Mouse (Mus musculus) stomach, embryonic 16.5 days (tissue): Measurements from ENCODE around the gene Tpp2. TPM values are rescaled to one million over a fixed set of nuclear protein-coding genes. Genes with fewer than 3 reads are reported as not detected.
A peak's percentile ranks its signal among the peaks of the same experiment; 100 is the strongest.
"Not testable (repeated sequence)": the region's sequence is repeated elsewhere in the genome, so short reads cannot be mapped to it uniquely, and the experiment has no call there.

Experiments
- ATAC-seq: fragments of 200-750 bp; cut with Nextera tagmentation; 2 replicates; pipeline ENCODE4 v1.8.0; 2017; ENCODE audit warnings: moderate number of reproducible peaks, moderate TSS enrichment; ENCODE audit not compliant: insufficient read depth, low FRiP score
- H3K27ac ChIP-seq: fragments of 300-500 bp; sonication (generic); 2 replicates; pipeline ENCODE4 v1.5.1; 2014; ENCODE audit warnings: low read length
- H3K27me3 ChIP-seq: fragments of 300-500 bp; sonication (generic); 2 replicates; pipeline ENCODE4 v1.6.1; 2014; ENCODE audit warnings: low read length, control low read depth, mixed read lengths; ENCODE audit not compliant: control insufficient read depth, insufficient read depth
- H3K36me3 ChIP-seq: fragments of 300-500 bp; sonication (generic); 2 replicates; pipeline ENCODE4 v1.6.1; 2014; ENCODE audit warnings: low read length; ENCODE audit not compliant: control insufficient read depth, insufficient read depth
- H3K4me1 ChIP-seq: fragments of 300-500 bp; sonication (generic); 2 replicates; pipeline ENCODE4 v1.6.1; 2014; ENCODE audit warnings: low read length, control low read depth, mixed read lengths; ENCODE audit not compliant: control insufficient read depth, insufficient read depth
- H3K4me2 ChIP-seq: fragments of 300-500 bp; sonication (generic); 2 replicates; pipeline ENCODE4 v1.6.1; 2014; ENCODE audit warnings: low read depth, low read length, mixed read lengths
- H3K4me3 ChIP-seq: fragments of 300-500 bp; sonication (generic); replicated peaks from 2 replicates; pipeline ENCODE4 v1.5.1; 2014; ENCODE audit warnings: mild to moderate bottlenecking, low read length
- H3K9ac ChIP-seq: fragments of 300-500 bp; sonication (generic); 2 replicates; pipeline ENCODE4 v1.6.1; 2014; ENCODE audit warnings: low read length
- H3K9me3 ChIP-seq: fragments of 300-500 bp; sonication (generic); replicated peaks from 2 replicates; pipeline ENCODE4 v1.6.1; 2016; ENCODE audit warnings: low read length, control low read depth; ENCODE audit not compliant: control insufficient read depth
- WGBS: fragments of 180-500 bp; shearing (Covaris S2); extraction: QIAGEN DNeasy Blood & Tissue Kit; methylation state at CpG from one replicate; pipeline ENCODE4 v1.1.7; 2014; 5-methylcytosine and 5-hydroxymethylcytosine counted together
- microRNA-seq: library from miRNA; unstranded; fragments of <30 nt; microRNA quantifications from one replicate; pipeline ENCODE4, GENCODE M21; 2016
- polyA plus RNA-seq: library from polyadenylated mRNA; unstranded; fragments of >200 nt; fragmentation: Nextera tagmentation; extraction: Ambion mirVana; gene quantifications from 2 replicates; pipeline ENCODE4 v1.2.1, GENCODE M21; 2015

The Tpp2 gene
- polyA plus RNA-seq, 1 experiment from 2014 or later, result 56.3 TPM

- ATAC-seq, result peak; percentile 58; the same call in 1 of the 2 replicates
- Histone ChIP-seq H3K4me3 (peak overlapping the region; percentile 59), H3K4me2 (peak overlapping the region; percentile 76), H3K27ac (no peak overlapping the region), H3K9me3 (no peaks in the 10 kb centered on the region), H3K27me3 (no peaks in the 10 kb centered on the region), H3K4me1 (no peaks in the 10 kb centered on the region), H3K9ac (peak overlapping the region; percentile 72), H3K36me3 (no peaks in the 10 kb centered on the region)
- WGBS, result 1% methylated on average over 17 of the region's 17 CpGs
Measured at GRCm38 (mm10) chr1:44041797-44042554, 108.5 kb downstream of the Tpp2 start.

GRCm38 (mm10) chr1:44042555-44042915 is 109.1 kb downstream of the Tpp2 start:
- Histone ChIP-seq H3K9me3 (no peaks in the 10 kb centered on the region), H3K4me2 (peak overlapping the region; percentile 76), H3K36me3 (no peaks in the 10 kb centered on the region), H3K27me3 (no peaks in the 10 kb centered on the region), H3K27ac (no peak overlapping the region), H3K4me3 (peak overlapping the region; percentile 59), H3K4me1 (no peaks in the 10 kb centered on the region), H3K9ac (peak overlapping the region; percentile 72)
- peak; percentile 53; the same call in 1 of the 2 replicates for ATAC-seq
- WGBS, result 3% methylated on average over 6 of the region's 6 CpGs

GRCm38 (mm10) chr1:44045689-44046088 is 112.2 kb downstream of the Tpp2 start:
- 83% methylated on average over 5 of the region's 5 CpGs for WGBS
- H3K4me2 ChIP-seq, H3K9me3 ChIP-seq, H3K4me1 ChIP-seq, H3K27me3 ChIP-seq, H3K36me3 ChIP-seq, H3K9ac ChIP-seq, H3K27ac ChIP-seq, H3K4me3 ChIP-seq, ATAC-seq: not testable (repeated sequence)

- 60% methylated on average over 2 of the region's 2 CpGs for WGBS
- no peak for ATAC-seq
- Histone ChIP-seq H3K27ac (no peak overlapping the region), H3K36me3 (no peaks in the 10 kb centered on the region), H3K27me3 (no peaks in the 10 kb centered on the region), H3K9ac (no peak overlapping the region), H3K4me2 (no peak overlapping the region), H3K4me1 (no peaks in the 10 kb centered on the region), H3K9me3 (no peaks in the 10 kb centered on the region), H3K4me3 (no peak overlapping the region)
Measured at GRCm38 (mm10) chr1:44046556-44046955, 113.1 kb downstream of the Tpp2 start.

Small RNA genes lying within 50 kb of the gene (microRNA-seq; reads per million reads assigned to microRNA genes)
- not detected for gene Gm24180

Other genes starting within 250 kb of the Tpp2 start
- 7.7 and 9.9 TPM in 2 replicates for gene 1500015O10Rik, start 203.0 kb upstream of the Tpp2 start, polyA plus RNA-seq
- gene Uxs1, start 105.8 kb upstream of the Tpp2 start, polyA plus RNA-seq, result 20.2 and 21.3 TPM in 2 replicates
- 0.30 and 0.32 TPM in 2 replicates for gene Mettl21c, start 86.4 kb downstream of the Tpp2 start, polyA plus RNA-seq
- gene Gm8251, start 128.3 kb downstream of the Tpp2 start, polyA plus RNA-seq, result 0.05 and 0.09 TPM in 2 replicates
- 62.7 and 66.0 TPM in 2 replicates for gene Tex30, start 168.8 kb downstream of the Tpp2 start, polyA plus RNA-seq
- 51.8 and 52.1 TPM in 2 replicates for gene Kdelc1, start 185.2 kb downstream of the Tpp2 start, polyA plus RNA-seq
- gene Bivm, start 185.3 kb downstream of the Tpp2 start, polyA plus RNA-seq, result 17.6 TPM in 2 replicates
- 18.9 and 19.2 TPM in 2 replicates for gene Ercc5, start 214.1 kb downstream of the Tpp2 start, polyA plus RNA-seq